Mouse (Mus musculus): Measurements from ENCODE around the gene Nup88. TPM values are rescaled to one million over a fixed set of nuclear protein-coding genes. Genes with fewer than 3 reads are reported as not detected.

Nup88 gene
- polyA plus RNA-seq (2015; fragmentation: Illumina TruSeq; extraction: RNeasy Lipid Tissue Mini Kit (QIAGEN cat#74804); ENCODE audit: low read depth, low replicate concordance) = 67.1 TPM

DNA sequence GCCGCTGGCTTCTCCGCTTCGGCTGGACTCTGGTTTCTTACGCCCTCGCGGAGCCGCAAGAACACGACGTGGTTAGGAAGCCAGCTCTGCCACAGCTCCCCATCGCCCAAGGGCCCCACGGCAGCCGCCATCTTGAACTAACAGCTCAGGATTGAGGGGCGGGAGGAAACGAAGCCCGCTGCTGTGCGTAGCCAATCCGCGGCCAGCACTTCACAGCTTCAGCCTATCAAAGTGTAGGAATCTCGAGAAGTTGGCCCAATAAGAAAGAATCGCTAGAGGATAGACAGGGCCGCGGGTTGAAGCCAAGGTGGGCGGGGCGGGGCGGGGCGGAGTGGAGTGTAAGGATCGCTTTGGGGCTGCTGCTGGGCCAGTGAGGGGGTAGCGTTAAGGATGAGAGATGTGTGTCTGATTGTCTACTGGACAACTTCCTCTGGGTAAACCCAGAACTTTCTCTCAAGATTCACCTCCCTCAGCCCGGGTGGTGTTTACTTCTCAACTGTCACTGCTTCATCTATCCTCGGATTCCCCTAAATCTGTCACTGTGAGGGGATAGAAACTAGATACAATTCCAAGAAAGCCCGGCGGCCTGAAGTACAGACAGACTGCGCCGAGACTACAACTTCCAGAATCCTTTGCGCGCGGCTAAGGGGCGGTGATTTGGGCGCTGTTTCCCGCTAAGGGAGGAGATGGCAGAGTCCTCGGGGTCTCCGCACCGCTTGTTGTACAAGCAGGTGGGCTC is at the start of gene Nup88, which contains the start of gene Rpain:
Gene Nup88, minus strand, starts transcription at position 153 of the 739 bp plus-strand sequence.
Gene Rpain, plus strand, starts transcription at position 393 of the 739 bp plus-strand sequence.

DNA sequence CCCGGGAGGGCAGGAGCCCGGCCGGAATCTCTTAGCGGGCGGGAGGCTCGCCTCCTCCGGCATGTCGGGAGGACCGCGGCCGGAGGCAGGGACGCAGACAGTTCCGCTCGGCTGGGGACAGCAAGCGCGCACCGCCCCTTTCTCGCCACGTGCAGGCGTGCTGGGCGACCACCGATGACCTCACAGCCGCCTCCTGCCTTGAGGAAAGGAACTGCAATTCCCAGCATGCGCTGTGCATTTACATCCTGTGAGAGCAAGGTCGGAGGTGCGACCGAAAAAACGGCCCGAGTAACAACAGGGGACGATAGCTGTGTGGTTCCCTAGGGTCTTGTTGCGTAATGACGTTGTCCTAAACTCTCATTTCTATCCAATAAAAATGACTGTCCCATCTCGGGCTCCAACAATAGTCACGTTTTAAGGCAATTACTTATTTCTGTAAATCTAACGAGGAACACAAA is 34.6 kb upstream of the Nup88 start, which contains the start of gene Dhx33:
Gene Dhx33, minus strand, starts transcription at position 122 of the 458 bp plus-strand sequence.

DNA sequence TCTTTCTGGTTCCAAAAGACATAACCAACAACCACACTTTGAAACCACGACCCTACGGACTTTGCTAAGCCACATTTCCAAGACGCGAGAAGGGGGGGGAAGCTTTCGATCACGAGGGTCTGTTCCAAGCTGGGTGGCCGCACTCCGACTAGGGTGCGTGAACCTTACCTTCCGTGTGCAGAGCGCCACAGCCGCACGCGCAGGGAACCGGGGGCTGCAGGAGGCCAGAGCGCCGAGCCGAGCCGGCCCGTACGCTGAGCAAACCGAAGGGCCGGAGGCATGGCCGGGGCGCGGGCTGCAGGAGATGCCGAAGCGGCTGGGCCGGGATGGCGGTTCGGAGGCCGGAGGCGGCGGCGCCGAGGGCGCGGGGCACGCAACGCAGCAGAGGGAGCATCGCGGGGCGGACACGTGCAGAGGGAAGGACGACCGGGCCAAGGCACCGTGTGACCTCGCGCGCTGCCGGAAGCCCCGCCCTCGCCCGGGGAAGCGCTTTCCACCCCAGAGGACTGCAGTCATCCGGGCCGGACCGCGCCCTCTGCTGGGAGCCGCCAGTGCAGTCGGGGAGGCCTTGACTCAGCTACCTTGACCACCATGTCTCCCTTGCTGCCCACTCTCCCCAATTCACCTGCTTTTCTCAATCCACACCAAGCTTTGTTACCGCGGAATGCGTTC is 12.9 kb upstream of the Nup88 start, which contains the start of gene C1qbp:
Gene C1qbp, minus strand, starts transcription at position 470 of the 672 bp plus-strand sequence.

Other genes with a start within 250 kb of the Nup88 start
- gene Zfp3, start 205.8 kb downstream of the Nup88 start, polyA plus RNA-seq (2015; fragmentation: Illumina TruSeq; extraction: RNeasy Lipid Tissue Mini Kit (QIAGEN cat#74804); ENCODE audit: low read depth, low replicate concordance) = 16.0 TPM
- not detected for gene Scimp, start 157.4 kb downstream of the Nup88 start, polyA plus RNA-seq (2015; fragmentation: Illumina TruSeq; extraction: RNeasy Lipid Tissue Mini Kit (QIAGEN cat#74804); ENCODE audit: low read depth, low replicate concordance)
- gene Rabep1, start 125.2 kb downstream of the Nup88 start, polyA plus RNA-seq (2015; fragmentation: Illumina TruSeq; extraction: RNeasy Lipid Tissue Mini Kit (QIAGEN cat#74804); ENCODE audit: low read depth, low replicate concordance) = 62.1 TPM
- 54.1 TPM for gene Rpain, start 240 bp upstream of the Nup88 start, polyA plus RNA-seq (2015; fragmentation: Illumina TruSeq; extraction: RNeasy Lipid Tissue Mini Kit (QIAGEN cat#74804); ENCODE audit: low read depth, low replicate concordance)
- gene C1qbp, start 13.1 kb upstream of the Nup88 start, polyA plus RNA-seq (2015; fragmentation: Illumina TruSeq; extraction: RNeasy Lipid Tissue Mini Kit (QIAGEN cat#74804); ENCODE audit: low read depth, low replicate concordance) = 114 TPM
- 23.6 TPM for gene Dhx33, start 34.5 kb upstream of the Nup88 start, polyA plus RNA-seq (2015; fragmentation: Illumina TruSeq; extraction: RNeasy Lipid Tissue Mini Kit (QIAGEN cat#74804); ENCODE audit: low read depth, low replicate concordance)
- 21.3 TPM for gene Mis12, start 49.6 kb upstream of the Nup88 start, polyA plus RNA-seq (2015; fragmentation: Illumina TruSeq; extraction: RNeasy Lipid Tissue Mini Kit (QIAGEN cat#74804); ENCODE audit: low read depth, low replicate concordance)
- 20.6 TPM for gene Derl2, start 49.9 kb upstream of the Nup88 start, polyA plus RNA-seq (2015; fragmentation: Illumina TruSeq; extraction: RNeasy Lipid Tissue Mini Kit (QIAGEN cat#74804); ENCODE audit: low read depth, low replicate concordance)
- 417 TPM for gene 6330403K07Rik, start 63.5 kb upstream of the Nup88 start, polyA plus RNA-seq (2015; fragmentation: Illumina TruSeq; extraction: RNeasy Lipid Tissue Mini Kit (QIAGEN cat#74804); ENCODE audit: low read depth, low replicate concordance)
- gene Nlrp1a, start 174.7 kb upstream of the Nup88 start, polyA plus RNA-seq (2015; fragmentation: Illumina TruSeq; extraction: RNeasy Lipid Tissue Mini Kit (QIAGEN cat#74804); ENCODE audit: low read depth, low replicate concordance) = 0.12 TPM

Data from brain, adult 10 weeks (tissue).